Mouse (Mus musculus) limb, embryonic 15.5 days (tissue): ENCODE measurements around the gene Ulk1. TPM values are rescaled to one million over a fixed set of nuclear protein-coding genes. Genes with fewer than 3 reads are reported as not detected.

Experiments used
- ATAC-seq: fragments of 200-750 bp; cut with Nextera tagmentation; 2 replicates; pipeline ENCODE4 v1.8.0; 2017; ENCODE audit warnings: low read depth, moderate TSS enrichment; ENCODE audit not compliant: insufficient number of reproducible peaks, low FRiP score, low TSS enrichment
- H3K27ac ChIP-seq: fragments of 300-500 bp; sonication (generic); 2 replicates; pipeline ENCODE4 v1.5.1; 2015; ENCODE audit warnings: moderate library complexity, mild to moderate bottlenecking, inconsistent platforms
- H3K27me3 ChIP-seq: fragments of 300-500 bp; sonication (generic); 2 replicates; pipeline ENCODE4 v1.6.1; 2015; ENCODE audit warnings: inconsistent platforms
- H3K36me3 ChIP-seq: fragments of 300-500 bp; sonication (generic); 2 replicates; pipeline ENCODE4 v1.6.1; 2015; ENCODE audit warnings: inconsistent platforms
- H3K4me1 ChIP-seq: fragments of 300-500 bp; sonication (generic); 2 replicates; pipeline ENCODE4 v1.6.1; 2015; ENCODE audit warnings: inconsistent platforms
- H3K4me2 ChIP-seq: fragments of 300-500 bp; sonication (generic); 2 replicates; pipeline ENCODE4 v1.6.1; 2015; ENCODE audit warnings: mild to moderate bottlenecking, inconsistent platforms
- H3K4me3 ChIP-seq: fragments of 300-500 bp; sonication (generic); 2 replicates; pipeline ENCODE4 v1.5.1; 2015; ENCODE audit warnings: mild to moderate bottlenecking, inconsistent platforms
- H3K9ac ChIP-seq: fragments of 300-500 bp; sonication (generic); 2 replicates; pipeline ENCODE4 v1.6.1; 2015; ENCODE audit warnings: inconsistent platforms
- H3K9me3 ChIP-seq: fragments of 300-500 bp; sonication (generic); 2 replicates; pipeline ENCODE4 v1.6.1; 2016; ENCODE audit warnings: inconsistent platforms
- WGBS: fragments of 180-500 bp; shearing (Covaris S2); methylation state at CpG from one replicate; pipeline ENCODE4 v1.1.7; 2015; 5-methylcytosine and 5-hydroxymethylcytosine counted together
- polyA plus RNA-seq: library from polyadenylated mRNA; unstranded; fragments of >200 nt; fragmentation: Nextera tagmentation; extraction: Ambion mirVana; gene quantifications from 2 replicates; pipeline ENCODE4 v1.2.1, GENCODE M21; 2015

The Ulk1 gene
- polyA plus RNA-seq, 1 experiment from 2014 or later: 17.6 TPM

GRCm38 (mm10) chr5:110735606-110736005 is 74.3 kb downstream of the Ulk1 start:
- Histone ChIP-seq H3K4me3 (no peak overlapping the region), H3K9me3 (no peaks in the 10 kb centered on the region), H3K4me2 (no peak overlapping the region), H3K27me3 (no peaks in the 10 kb centered on the region), H3K4me1 (no peaks in the 10 kb centered on the region), H3K9ac (no peak overlapping the region), H3K36me3 (peaks cover 66% of the 10 kb centered on the region), H3K27ac (no peak overlapping the region)
- ATAC-seq: no peak
- 89% methylated on average over 1 of the region's 1 CpGs for WGBS

Other genes starting within 250 kb of the Ulk1 start
- gene Noc4l, start 156.7 kb downstream of the Ulk1 start, polyA plus RNA-seq: 46.2 and 46.5 TPM in 2 replicates
- 21.5 and 23.2 TPM in 2 replicates for gene Ddx51, start 156.6 kb downstream of the Ulk1 start, polyA plus RNA-seq
- 39.1 and 44.4 TPM in 2 replicates for gene Ep400, start 39.4 kb downstream of the Ulk1 start, polyA plus RNA-seq
- 33.1 and 36.3 TPM in 2 replicates for gene Pus1, start 29.4 kb downstream of the Ulk1 start, polyA plus RNA-seq
- gene Hscb, start 29.7 kb upstream of the Ulk1 start, polyA plus RNA-seq: 24.6 and 25.9 TPM in 2 replicates
- gene Chek2, start 29.9 kb upstream of the Ulk1 start, polyA plus RNA-seq: 20.0 and 20.7 TPM in 2 replicates
- gene Ttc28, start 69.7 kb upstream of the Ulk1 start, polyA plus RNA-seq: 12.4 and 14.7 TPM in 2 replicates